12 mouse cellular contexts compared by ENCODE assay signal in the genomic region with DNA sequence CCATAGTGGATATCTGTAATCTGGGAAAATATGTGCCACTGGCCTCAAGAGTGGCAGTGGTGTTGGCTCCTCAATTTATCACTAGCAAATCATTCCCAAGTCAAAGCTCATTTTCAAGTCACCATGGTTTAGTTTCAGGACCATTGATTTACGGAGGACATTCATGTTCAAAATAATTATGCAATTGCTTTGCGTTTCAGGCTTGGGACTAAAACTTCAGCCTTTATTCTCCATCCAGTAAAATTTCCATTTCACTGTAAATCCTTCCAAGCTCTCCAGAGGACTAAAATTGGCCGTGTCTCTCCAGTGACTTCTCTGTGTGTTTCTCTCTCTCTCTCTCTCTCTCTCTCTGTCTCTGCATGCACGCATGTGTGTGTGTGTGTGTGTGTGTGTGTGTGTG.
"Had no signal": no experiment of that assay in that cellular context is flagged by ENCODE, and none has a peak within 500 bp of the region (broad histone marks: within the 10 kb centered on the region; RNA-seq: fewer than 3 reads in every experiment).

No protein-coding gene starts in this region.

- H3K4me3 ChIP-seq: kidney, embryonic 15.5 days; midbrain, embryonic 12.5 days; neural tube, embryonic 13.5 days; stomach, embryonic 15.5 days had no signal

- DNase-seq: layer of hippocampus, adult 9-11 months; layer of hippocampus, postnatal 36 days; left cerebral cortex, postnatal 4 days; retina, postnatal 1 day; right cerebral cortex, postnatal 4 days; thymus, adult 2 months; thymus, postnatal 25 days had no signal

- H3K27ac ChIP-seq: kidney, embryonic 15.5 days; liver, embryonic 14.5 days; midbrain, embryonic 12.5 days; neural tube, embryonic 13.5 days; stomach, embryonic 15.5 days had no signal

- H3K4me1 ChIP-seq: kidney, embryonic 15.5 days; midbrain, embryonic 12.5 days; neural tube, embryonic 13.5 days; stomach, embryonic 15.5 days had no signal
